Mouse (Mus musculus) liver, adult (tissue): Measurements from ENCODE around the gene Dek.

ENCODE experiments used
- GATA4 ChIP-seq: IDR thresholded peaks from 2 replicates; pipeline ENCODE4 v1.6.1; 2014; ENCODE audit warnings: mild to moderate bottlenecking, low read length; ENCODE audit not compliant: insufficient replicate concordance

The Dek gene

DNA sequence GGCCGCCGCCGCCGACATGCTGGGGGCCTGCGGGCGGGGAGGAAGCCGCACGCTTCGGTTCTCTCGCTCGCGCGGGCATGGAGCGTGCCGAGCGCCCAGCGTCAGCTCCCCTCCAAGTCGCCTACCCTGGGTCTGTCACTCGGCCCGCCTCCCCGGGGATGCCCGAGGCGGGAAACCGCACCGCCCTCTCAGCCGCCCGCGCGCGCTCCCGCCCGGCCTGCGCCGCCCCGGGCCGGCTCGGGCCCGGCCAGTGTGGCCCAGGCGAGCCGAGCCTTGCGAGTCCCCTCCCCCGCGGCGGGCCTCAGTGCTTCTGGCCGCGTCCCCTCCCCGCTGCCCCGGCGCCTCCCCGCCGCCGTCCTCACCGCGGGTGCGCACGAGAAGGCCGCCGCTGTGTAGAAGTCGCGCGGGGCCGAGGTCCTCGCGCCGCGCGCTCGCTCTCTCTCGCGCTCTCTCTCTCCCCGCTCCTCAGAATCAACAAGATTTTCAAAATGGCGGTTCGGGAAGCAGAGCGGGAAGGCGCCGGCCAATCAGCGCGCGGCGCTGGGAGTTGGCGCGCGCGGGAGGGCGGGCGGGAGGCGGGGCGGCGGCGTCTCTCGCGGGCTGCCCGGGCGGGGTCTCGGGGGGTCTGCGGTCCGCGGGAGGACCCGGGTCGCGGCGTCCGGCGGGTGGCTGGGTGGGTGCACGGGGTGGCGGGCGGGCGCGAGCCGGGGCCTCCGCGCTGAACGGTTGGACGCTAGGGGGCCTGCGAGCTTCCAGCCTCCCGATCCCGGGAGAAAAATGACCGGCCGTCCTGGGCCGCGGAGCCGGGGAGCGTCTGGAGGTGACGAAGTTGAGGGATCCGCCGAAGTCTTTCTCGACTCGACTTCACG, at the start of gene Dek:
Gene Dek, minus strand, starts transcription at position 491 of the 869 bp plus-strand sequence.
- TF ChIP-seq GATA4, result no peak

DNA sequence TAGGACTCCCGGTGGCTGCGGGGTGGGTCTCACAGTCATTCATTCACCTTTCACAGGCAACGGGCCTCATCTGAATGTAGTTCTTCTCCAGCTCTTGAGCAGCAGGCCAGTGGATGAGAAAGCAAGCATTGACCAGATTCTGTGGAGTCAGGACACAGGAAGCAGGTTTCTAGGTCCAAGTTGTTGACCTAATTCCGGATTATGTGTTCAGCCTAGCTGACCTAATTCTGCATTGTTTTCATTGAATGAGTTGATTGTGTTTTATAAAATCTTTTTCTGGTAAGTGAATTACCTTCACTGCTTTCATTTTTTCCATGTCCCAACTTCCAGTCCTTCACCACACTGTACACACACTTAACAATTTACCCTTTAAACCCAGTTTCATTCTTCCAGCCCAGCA, 48.9 kb upstream of the Dek start:
- TF ChIP-seq GATA4, result no peak

DNA sequence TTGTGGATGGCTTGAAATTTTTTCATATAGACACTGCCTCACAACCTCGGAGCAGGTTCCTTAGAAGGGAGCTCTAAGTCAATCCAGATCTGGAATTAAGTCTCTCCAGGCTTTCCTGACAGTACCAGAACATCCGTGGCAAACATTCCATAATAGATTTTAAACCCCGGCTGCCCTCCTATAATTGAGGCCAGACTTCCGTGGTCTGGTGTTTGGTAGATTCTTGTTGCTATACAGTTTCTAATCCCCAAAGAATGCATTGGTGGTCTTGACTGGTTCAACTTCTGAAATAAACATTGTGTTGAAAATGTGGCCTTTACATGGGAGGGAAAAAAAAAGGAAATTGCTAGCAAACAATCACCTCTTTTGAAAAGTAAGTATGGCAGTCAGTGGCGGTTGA, 47.2 kb upstream of the Dek start:
- TF ChIP-seq GATA4, result no peak

DNA sequence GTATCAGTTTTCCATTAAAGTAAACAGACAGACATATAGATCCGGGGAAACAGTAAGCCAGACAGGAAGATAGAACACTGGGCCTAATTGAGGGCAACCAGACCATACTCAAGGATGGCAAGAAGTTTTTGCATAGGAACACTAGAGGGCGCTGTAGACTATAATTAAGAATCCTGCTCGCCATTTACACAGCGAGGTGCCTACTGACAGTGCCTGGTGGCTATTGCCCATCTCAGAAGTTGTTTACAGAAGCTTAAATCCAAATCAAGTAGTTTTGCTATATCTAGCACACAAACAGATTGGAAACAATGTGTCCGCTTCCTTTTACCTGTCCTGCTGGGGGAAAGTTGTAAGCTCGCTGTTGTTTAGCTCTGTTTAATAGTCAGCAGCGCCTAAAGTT, 46.4 kb upstream of the Dek start:
- TF ChIP-seq GATA4, result no peak

DNA sequence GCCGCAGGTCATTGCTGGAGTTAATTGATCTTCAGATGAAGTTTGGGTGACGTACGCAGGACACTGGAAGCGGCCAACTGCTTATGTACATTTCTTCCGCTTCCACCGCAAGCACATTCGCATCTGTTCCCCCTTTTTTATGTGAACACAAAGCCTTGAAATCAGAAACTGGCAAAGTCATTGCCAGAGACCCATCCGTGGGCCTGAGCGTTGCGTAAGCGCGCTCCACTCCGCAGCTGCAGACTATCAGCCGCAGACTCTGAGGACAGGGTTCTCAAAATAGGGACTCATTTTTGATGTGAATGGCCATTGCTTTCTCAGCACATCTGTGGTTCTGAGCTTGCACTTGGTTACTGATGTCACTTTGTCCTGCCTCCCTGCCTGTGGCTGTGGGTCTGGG, 45.1 kb upstream of the Dek start:
- no peak for TF ChIP-seq GATA4

DNA sequence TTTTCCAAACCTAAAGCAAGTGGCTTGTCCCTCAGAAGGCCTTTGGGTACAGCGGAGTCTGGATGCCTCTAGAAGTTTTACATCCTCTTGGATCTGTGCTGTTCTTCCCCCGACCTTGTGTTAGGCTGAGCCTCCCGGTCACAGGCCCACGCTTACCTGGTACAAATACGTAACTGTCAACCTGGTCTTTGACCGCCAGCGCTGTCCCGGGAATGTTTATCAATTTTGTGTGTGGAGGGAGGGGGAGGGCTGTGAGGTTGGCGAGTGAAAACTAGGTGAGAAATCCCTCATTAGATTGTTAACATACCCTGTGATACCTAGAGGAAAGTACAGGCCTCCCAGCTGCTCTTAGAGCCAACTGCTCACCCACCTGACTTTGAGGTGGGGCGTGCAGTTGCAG, 44.0 kb upstream of the Dek start:
- TF ChIP-seq GATA4, result no peak

DNA sequence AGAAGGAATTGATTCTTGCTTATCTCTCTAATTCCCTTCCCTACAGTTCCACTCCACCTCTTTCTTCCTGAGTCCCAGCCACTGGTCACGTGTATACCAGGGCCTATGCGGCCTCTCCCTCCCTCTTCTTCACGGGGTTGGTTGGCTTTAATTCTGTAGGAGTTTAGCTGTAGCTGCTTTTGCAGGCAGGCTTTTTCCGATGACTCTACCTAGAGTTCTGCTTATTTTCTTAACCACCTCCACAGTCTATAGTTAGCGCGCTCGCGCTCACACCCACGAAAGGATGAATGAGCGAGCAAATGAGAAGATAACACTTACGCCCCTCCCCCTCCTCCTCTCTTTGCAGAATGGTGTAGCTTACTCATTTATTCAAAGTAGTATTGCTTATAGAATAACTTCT, 42.6 kb upstream of the Dek start:
- TF ChIP-seq GATA4, result no peak

DNA sequence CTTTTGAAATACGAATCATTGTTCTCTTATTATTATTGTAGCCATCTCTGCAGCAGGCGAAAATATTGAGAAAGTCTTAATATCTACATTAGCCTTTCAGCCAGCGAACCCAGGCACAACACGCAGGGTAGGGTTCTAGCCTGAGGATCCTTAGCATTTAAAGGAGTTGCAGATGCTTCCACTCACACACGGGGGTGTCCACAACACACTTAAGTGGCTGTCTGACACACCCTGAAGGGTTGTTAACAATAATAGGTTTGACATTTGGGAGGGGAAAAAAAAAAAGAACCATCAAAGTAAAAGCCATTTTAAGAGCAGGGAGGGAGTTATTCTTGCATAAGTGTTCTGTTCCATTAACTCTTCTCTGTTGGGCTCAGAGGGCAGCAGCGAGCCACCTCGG, 40.4 kb upstream of the Dek start:
- TF ChIP-seq GATA4, result no peak

DNA sequence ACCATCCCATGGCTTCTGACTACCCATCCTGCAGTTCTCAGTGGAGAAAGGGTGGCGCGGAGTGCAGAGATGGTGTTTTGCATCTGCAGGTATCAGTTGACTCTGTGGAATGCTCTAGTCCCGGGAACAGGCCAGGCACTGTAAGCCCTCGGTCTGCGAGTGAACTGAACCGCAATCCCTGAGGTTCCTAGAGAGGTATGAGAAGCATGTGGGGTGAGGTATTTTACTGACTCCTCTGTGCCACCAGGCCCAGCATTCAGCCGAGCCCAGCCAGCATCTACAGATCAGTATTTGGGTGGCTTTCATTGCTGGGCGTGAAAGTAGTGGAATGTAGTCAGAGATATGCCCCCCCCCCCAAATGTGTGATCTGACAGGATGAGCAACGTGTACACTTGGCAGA, 39.9 kb upstream of the Dek start:
- no peak for TF ChIP-seq GATA4

DNA sequence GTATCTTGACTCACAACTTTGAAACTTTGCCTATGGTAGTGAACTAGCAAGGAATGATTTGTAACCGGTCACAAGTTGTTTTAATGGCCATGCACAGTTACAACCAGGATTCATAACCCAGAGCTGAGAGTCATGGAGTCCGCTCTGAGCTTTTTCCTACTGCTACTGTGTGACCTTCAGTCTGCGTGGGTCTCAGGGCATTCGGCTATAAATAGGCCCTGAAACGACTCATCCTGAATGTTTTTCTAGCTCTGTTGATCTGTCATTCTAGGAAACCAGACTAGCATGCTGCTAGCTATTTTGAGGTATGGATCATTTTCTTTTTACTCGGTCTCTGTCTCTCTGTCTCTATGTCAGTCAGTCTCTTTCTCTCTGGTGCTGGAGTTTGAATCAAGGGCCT, 36.8 kb upstream of the Dek start:
- no peak for TF ChIP-seq GATA4

DNA sequence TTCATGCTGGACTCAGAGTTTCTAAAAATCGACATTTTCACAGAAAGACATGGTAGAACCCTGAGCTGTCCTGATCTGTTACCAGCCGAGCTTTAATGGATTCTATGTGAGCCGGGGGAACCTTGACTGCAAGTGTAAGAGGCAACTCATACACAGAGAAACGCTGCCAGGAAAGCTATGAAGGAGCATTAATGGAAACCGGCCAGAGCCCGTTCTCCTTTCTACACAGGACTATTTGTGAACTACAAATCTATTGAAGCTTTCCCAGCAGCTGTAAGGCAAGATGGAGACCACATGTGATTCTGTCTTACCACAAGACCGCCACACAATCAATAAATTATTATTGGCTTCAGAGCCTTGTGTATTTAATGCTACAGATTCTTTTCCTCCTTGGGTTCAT, 29.7 kb upstream of the Dek start:
- TF ChIP-seq GATA4, result no peak

DNA sequence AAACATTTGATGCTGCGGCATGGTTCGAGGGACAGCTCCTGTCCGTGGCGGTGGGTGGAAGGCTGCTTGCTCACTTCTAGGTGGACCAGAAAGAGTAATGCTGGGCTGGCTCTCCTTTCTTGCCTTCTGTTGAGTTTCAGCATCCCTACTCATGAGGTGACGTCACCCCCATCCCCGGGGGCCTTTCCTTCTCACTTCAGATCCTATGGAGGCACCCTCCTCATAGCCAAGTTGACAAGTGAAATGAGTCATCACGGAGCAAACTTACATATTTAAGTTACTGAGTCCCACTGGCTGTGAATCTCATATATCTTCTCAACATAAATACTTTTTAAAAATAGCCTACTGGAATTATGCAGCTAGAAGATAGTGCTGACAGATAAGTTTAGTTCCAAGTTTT, 28.8 kb upstream of the Dek start:
- no peak for TF ChIP-seq GATA4

DNA sequence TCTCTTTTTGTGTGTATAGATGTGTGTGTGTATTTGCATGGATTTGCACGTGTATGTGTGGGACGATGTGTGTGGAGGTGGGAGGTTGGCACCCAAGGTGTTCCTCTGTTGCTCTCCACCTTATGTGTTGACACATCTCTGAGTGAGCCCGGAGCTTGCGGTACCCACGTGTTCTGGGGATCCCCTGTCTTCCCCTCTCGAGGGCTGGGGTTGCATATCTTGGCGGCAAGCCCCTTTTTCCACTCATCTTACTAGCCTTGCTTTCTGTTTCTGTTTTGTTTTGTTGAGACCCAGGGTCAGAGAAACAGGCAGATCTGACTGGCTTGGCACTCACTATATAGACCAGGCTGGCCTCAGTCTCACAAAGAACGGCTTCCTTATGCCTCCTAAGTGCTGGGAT, 27.1 kb upstream of the Dek start:
- no peak for TF ChIP-seq GATA4

DNA sequence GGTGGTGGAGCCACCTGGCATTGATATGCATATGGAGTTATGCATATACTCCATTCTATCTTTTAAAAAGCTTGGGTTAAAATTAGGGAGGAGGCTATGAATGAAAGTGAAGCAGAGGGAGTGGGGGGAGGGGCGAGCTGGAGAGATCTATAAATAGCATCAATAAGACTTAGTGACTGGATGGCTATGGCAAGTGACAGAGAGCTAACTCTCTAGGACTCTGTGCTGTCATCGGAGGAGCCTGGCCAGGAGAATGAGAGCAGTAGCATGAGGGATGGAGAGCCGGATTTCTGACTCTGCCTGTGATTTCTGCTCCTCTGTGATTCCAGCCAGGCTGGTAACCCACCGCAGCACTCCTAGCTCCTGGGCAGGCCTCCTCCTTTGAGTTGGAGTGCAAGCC, 23.1 kb upstream of the Dek start:
- no peak for TF ChIP-seq GATA4

DNA sequence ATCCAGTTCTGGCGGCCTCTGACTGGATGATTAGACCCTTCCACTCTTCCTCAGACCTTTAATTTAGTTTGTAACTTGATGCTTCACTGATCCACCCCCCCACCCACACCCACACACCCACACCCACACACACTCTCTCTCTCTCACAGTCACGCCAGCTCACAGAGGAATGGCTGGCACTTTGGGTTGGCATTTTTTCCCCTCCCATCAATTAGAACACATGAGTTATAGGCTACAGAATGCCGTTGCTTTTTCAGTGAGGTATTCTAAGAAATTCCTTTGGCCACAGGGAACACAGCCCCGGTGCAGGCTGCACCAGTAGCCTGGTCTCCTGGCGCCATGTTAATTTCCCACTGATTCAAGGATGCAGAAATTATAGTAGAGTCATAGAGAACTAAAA, 19.6 kb upstream of the Dek start:
- TF ChIP-seq GATA4, result no peak

DNA sequence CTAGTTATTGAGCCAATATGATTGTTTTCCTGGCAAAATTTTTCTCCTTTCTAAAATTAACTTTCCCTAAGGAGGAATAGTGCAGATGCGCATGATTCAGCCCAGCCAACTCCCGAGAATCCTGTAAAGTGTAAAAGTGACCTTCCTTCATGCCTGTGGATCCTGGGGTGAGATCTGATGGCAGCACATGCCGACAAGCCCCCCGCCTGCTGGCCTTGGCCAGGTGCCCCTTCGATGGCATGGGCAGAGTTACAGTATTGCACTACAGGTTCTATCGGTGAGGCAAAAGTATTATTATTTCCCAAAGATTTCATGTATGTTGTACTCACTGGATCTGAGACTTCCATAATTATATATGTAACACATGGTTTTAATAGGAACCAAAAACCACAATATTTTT, 19.0 kb upstream of the Dek start:
- no peak for TF ChIP-seq GATA4

DNA sequence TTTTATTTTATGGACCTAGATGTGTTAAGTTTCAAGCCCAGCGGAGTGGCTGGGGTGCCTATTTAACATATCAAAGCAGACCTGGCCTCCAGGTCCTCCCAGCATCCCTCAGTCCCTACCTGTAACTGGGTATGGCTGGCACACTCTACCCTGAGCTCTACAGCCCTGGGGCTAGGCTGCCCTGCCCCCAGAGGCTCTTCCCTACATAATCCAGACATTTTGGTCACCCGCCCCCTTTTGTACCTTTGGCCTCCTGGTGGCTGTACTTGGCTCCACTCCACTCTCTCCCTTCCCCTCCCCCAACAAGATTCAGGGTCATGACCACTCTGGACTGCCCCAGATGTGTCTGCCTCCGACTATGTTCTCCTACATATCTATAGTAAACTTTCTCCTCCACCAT, 18.4 kb upstream of the Dek start:
- TF ChIP-seq GATA4, result no peak

DNA sequence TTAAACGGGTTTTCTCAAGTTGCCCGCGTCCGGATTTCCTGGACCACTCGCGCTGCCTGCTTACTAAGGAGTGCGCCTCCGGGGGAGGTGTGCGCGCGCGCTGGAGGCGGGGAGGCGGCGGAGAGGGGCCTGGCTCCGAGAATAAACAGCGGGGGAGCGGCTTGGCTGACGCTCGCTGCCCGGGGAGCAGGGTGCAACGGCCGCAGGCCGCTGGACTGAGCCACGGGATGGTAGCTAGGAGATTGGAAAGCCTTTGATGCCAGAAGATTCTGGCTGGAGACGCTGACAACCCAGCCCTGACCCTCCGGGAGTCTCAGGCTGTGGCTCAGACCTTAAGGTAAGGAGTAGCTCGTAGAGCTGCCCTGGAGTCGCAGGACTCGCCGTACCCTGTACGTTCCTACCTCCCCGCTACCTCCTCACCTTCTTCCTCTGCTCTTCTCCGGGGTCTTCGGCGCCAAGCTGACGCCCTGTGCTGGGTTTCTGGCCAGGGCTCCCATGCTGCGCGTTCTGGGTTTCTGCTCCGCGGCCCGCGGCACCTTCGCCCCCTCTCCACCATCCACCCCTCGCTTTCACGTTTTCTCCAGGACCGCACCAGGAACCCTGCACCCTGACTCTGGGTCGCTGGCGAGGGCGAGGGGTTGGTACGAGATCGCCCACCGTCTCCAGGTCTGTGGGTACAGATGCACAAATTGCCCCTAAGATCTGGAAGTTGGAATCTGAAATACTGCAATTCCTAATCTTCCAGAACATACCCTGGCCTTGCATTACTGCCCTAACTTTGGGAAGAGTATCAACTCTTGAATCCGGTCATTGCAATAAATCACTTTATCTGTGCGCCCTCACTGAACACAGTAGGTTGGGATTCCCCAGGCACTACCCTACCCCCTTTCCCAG, 16.8 kb upstream of the Dek start, which contains the start of gene Rnf144b:
Gene Rnf144b, plus strand, starts transcription at position 120 of the 894 bp plus-strand sequence.
- no peak for TF ChIP-seq GATA4
